Mouse (Mus musculus): ENCODE measurements at regions not wholly inside any gene's neighbourhood (a gene's known extent, or its start where the extent isn't known, plus 50 kb on each side); places are given as distances from the start of the nearest gene placed in this dataset.

- DNase-seq (ENCODE audit: low read depth), result peak; percentile 1
Measured at GRCm38 (mm10) chr9:87341438-87341837, 86.1 kb upstream of the Cep162 start.

DNA sequence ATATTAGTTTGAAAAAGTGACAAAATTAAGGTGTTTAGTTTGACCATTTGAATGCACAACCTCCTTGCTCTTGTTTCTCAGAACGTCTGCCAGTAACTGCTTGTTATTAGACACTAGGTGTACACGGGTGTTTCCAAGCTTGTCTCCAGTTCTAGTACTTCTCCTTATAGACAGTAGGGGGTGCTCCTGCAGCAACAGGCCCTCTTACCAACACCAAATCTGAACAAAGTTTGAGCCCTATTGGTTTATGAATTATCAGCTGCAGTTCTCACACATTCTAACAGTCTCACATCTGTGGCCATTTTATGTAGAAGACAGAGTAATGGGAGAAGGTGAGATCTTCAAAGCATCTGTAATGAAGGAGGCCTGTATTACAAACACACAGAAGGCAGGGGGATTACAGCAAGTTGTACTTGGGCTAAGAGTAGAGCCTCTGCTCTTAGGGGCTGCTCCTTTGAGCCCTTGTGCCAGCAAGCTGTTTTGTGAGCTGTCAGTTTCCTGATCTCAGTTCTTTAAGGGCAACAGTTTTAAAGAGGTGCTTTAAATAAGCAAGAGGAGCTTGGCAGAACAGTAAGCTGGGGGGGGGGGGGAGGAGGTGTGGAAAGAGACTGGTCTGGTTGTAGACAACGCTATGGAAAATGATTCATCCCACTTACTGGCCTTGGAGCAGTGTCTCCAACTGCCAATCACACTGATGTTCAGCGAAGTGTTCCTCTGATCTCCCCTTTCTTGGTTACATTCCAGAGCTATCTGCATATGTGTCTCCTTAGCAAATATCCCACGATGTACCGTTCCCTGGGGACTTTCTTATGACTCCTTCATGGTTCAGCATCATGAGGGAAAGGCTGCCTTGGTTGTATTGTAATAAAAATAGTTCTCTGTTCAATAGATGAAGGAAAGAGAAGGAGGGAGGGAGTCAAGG is 71.3 kb upstream of the Cep162 start:
- peak; percentile 36 for DNase-seq (ENCODE audit: low read depth)

DNA sequence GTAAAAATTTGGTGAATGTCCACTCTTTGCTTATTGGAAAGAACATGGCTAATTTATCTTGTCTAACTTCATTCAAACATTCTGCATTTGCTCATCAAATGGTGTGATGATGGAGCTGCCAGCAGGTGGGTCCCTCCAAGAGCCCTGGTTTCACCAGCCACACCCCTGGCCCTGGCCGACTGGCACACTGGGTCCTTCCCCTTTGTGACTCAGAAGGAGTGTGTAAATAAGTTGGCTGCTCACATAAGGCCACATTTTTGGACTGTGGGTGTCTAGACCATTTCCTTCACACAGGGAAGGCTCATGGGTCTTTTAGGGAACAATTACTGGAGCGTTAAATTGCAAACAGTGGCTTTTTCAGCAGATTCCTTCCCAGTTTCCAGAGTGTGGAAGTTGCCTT is 68.4 kb upstream of the Cep162 start:
- DNase-seq (ENCODE audit: low read depth), result no peak

DNA sequence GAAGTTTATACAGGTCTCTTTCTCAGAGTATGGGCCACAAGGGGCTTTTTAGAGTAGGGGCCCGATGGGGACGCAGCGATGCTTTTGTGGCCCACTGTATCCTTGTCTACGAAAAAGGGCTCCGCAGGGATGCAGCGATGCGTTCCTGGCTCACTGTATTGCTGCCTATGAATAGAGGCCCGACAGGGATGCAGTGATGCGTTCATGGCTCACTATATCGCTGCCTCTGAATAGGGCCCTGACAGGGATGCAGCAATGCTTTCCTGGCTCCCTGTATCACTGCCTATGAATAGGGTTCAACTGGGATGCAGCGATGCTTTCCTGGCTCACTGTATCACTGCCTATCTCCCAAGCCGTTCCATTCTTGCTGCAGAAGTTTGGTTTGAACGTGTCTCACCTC is 65.4 kb upstream of the Cep162 start:
- DNase-seq (ENCODE audit: low read depth), result no peak

DNA sequence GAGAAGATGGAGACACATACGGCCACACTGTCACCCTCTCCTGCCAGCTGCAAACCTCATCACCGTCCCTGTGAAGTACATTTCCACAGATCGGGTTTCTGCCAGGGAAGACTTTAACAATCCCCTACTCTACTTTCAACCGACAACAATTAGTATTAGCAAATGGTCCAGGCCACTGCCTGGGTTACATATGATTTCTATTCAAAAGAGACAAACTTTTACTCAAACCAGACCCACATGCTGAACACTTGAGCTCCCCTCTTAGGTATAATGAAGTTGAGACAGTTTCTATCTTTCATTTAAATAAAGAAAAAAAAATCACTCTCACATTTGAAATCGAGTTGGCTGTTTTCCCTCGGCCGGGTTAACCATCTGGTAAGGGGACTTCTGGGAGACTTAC is 63.4 kb upstream of the Cep162 start:
- no peak for DNase-seq (ENCODE audit: low read depth)

- DNase-seq (ENCODE audit: low read depth), result no peak
Measured at GRCm38 (mm10) chr9:87310150-87310549, 54.8 kb upstream of the Cep162 start.

Measured in 416B (cell line).